Mouse (Mus musculus) heart, adult 10 weeks (tissue): ENCODE measurements around the gene 4921511C20Rik. TPM values are rescaled to one million over a fixed set of nuclear protein-coding genes. Genes with fewer than 3 reads are reported as not detected.

Source experiments
- polyA plus RNA-seq: library from polyadenylated mRNA; stranded (reverse); fragments of 350-450 nt; fragmentation: Illumina TruSeq; extraction: RNeasy Lipid Tissue Mini Kit (QIAGEN cat#74804); gene quantifications from one replicate; pipeline ENCODE4 v1.2.3, GENCODE M21; 2014; ENCODE audit warnings: low read depth, low replicate concordance

Gene 4921511C20Rik
- polyA plus RNA-seq = not detected

DNA sequence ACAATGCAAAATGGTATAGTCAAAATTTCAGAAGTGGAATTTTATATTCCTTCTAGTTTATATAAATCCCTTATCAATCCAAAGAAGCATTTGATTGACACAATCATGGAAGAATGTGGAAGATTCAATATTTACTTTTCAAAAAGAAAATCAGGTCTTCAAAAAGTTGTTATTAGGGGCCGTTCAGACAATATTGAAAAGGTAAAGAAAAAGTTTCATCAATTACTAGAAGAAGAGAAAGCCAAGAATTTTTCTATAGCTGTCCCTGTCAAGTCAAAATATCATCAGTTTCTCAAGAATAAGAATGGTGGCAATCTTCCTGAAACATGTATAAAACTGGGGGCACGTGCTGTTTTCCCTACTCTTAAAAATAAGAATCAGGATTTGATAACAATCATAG lies at the start of gene 4921511C20Rik:
TSS of gene 4921511C20Rik (plus strand) at position 301 of the 400 bp plus-strand sequence.

